Mouse (Mus musculus): ENCODE measurements around the gene Frmd8. TPM values are rescaled to one million over a fixed set of nuclear protein-coding genes. Genes with fewer than 3 reads are reported as not detected.
A peak's percentile ranks its signal among the peaks of the same experiment; 100 is the strongest.
"Not testable (repeated sequence)": the region's sequence is repeated elsewhere in the genome, so short reads cannot be mapped to it uniquely, and the experiment has no call there.

Gene Frmd8
- polyA plus RNA-seq, 1 experiment from 2014 or later, result 16.1 TPM

GRCm38 (mm10) chr19:5823266-5823839 lies 51.7 kb downstream of the Frmd8 start:
- Histone ChIP-seq H3K27me3 (replicated peaks) (no peaks in the 10 kb centered on the region), H3K4me3 (no peak overlapping the region), H3K36me3 (replicated peaks) (no peaks in the 10 kb centered on the region), H3K4me1 (peaks cover 19% of the 10 kb centered on the region), H3K27ac (no peak overlapping the region), H3K9ac (no peak overlapping the region), H3K4me2 (no peak overlapping the region), H3K9me3 (no peaks in the 10 kb centered on the region)
- ATAC-seq (replicated peaks), result no peak
- WGBS, result 20% methylated on average over 9 of the region's 9 CpGs

- 59% methylated on average over 7 of the region's 7 CpGs for WGBS
- Histone ChIP-seq H3K36me3 (replicated peaks) (no peaks in the 10 kb centered on the region), H3K4me3 (no peak overlapping the region), H3K27ac (no peak overlapping the region), H3K27me3 (replicated peaks) (no peaks in the 10 kb centered on the region), H3K9me3 (no peaks in the 10 kb centered on the region), H3K9ac (no peak overlapping the region), H3K4me2 (no peak overlapping the region), H3K4me1 (peaks cover 24% of the 10 kb centered on the region)
- ATAC-seq (replicated peaks), result no peak
Measured at GRCm38 (mm10) chr19:5822834-5823205, 52.3 kb downstream of the Frmd8 start.

GRCm38 (mm10) chr19:5822174-5822833 lies 52.8 kb downstream of the Frmd8 start:
- Histone ChIP-seq H3K4me1 (peaks cover 28% of the 10 kb centered on the region), H3K9ac (no peak overlapping the region), H3K4me3 (no peak overlapping the region), H3K4me2 (no peak overlapping the region), H3K27me3 (replicated peaks) (no peaks in the 10 kb centered on the region), H3K36me3 (replicated peaks) (no peaks in the 10 kb centered on the region), H3K9me3 (no peaks in the 10 kb centered on the region), H3K27ac (0 out of 2 replicates have a peak overlapping the region, but pooled peaks have one; percentile 15)
- no peak for ATAC-seq (replicated peaks)
- 45% methylated on average over 12 of the region's 12 CpGs for WGBS

GRCm38 (mm10) chr19:5821847-5822173 lies 53.3 kb downstream of the Frmd8 start:
- peaks cover 28% of the 10 kb centered on the region for H3K4me1 ChIP-seq
- H3K9me3 ChIP-seq, result no peaks in the 10 kb centered on the region
- no peak overlapping the region for H3K27ac ChIP-seq
- no peak overlapping the region for H3K9ac ChIP-seq
- ATAC-seq (replicated peaks), result no peak
- WGBS, result 85% methylated on average over 5 of the region's 5 CpGs
- H3K4me2 ChIP-seq, result no peak overlapping the region
- no peaks in the 10 kb centered on the region for H3K36me3 ChIP-seq (replicated peaks)
- no peak overlapping the region for H3K4me3 ChIP-seq
- no peaks in the 10 kb centered on the region for H3K27me3 ChIP-seq (replicated peaks)

GRCm38 (mm10) chr19:5819549-5819948 lies 55.5 kb downstream of the Frmd8 start:
- H3K36me3 ChIP-seq (replicated peaks), result no peaks in the 10 kb centered on the region
- 49% methylated on average over 12 of the region's 12 CpGs for WGBS
- ATAC-seq (replicated peaks), result no peak

GRCm38 (mm10) chr19:5818590-5818977 lies 56.5 kb downstream of the Frmd8 start:
- H3K4me2 ChIP-seq, result no peak overlapping the region

More at GRCm38 (mm10) chr19:5819549-5819948, 55.5 kb downstream of the Frmd8 start:
- H3K4me1 ChIP-seq, result peaks cover 28% of the 10 kb centered on the region
- no peak overlapping the region for H3K4me3 ChIP-seq
- H3K9ac ChIP-seq, result no peak overlapping the region
- H3K27me3 ChIP-seq (replicated peaks), result no peaks in the 10 kb centered on the region
- H3K4me2 ChIP-seq, result no peak overlapping the region
- H3K9me3 ChIP-seq, result no peaks in the 10 kb centered on the region
- no peak overlapping the region for H3K27ac ChIP-seq

GRCm38 (mm10) chr19:5817703-5818589 lies 57.1 kb downstream of the Frmd8 start:
- Histone ChIP-seq H3K36me3 (replicated peaks) (no peaks in the 10 kb centered on the region), H3K4me1 (peaks cover 22% of the 10 kb centered on the region), H3K9ac (peak overlapping the region; percentile 32), H3K4me2 (peak overlapping the region; percentile 47), H3K27me3 (replicated peaks) (no peaks in the 10 kb centered on the region), H3K27ac (peak overlapping the region; percentile 79), H3K9me3 (no peaks in the 10 kb centered on the region), H3K4me3 (peak overlapping the region; percentile 17; the same call in 1 of the 2 replicates)
- WGBS, result 23% methylated on average over 21 of the region's 21 CpGs
- peak; percentile 77 for ATAC-seq (replicated peaks)

More at GRCm38 (mm10) chr19:5818590-5818977, 56.5 kb downstream of the Frmd8 start:
- Histone ChIP-seq H3K36me3 (replicated peaks) (no peaks in the 10 kb centered on the region), H3K9ac (no peak overlapping the region), H3K27me3 (replicated peaks) (no peaks in the 10 kb centered on the region), H3K4me1 (peaks cover 28% of the 10 kb centered on the region), H3K27ac (no peak overlapping the region), H3K9me3 (no peaks in the 10 kb centered on the region), H3K4me3 (no peak overlapping the region)
- no peak; the same call in 1 of the 2 replicates for ATAC-seq (replicated peaks)
- WGBS, result 83% methylated on average over 6 of the region's 6 CpGs

- Histone ChIP-seq H3K27me3 (replicated peaks) (no peaks in the 10 kb centered on the region), H3K36me3 (replicated peaks) (no peaks in the 10 kb centered on the region), H3K4me3 (no peak overlapping the region), H3K4me1 (peaks cover 32% of the 10 kb centered on the region), H3K27ac (no peak overlapping the region), H3K4me2 (no peak overlapping the region), H3K9me3 (no peaks in the 10 kb centered on the region), H3K9ac (no peak overlapping the region)
- ATAC-seq (replicated peaks), result no peak
- 74% methylated on average over 4 of the region's 4 CpGs for WGBS
Measured at GRCm38 (mm10) chr19:5815928-5816327, 59.1 kb downstream of the Frmd8 start.

GRCm38 (mm10) chr19:5815010-5815409 lies 60.1 kb downstream of the Frmd8 start:
- Histone ChIP-seq H3K4me3 (no peak overlapping the region), H3K4me1 (peaks cover 41% of the 10 kb centered on the region), H3K9me3 (no peaks in the 10 kb centered on the region), H3K9ac (no peak overlapping the region), H3K27me3 (replicated peaks) (no peaks in the 10 kb centered on the region), H3K27ac (0 out of 2 replicates have a peak overlapping the region, but pooled peaks have one; percentile 25), H3K36me3 (replicated peaks) (no peaks in the 10 kb centered on the region), H3K4me2 (no peak overlapping the region)
- 92% methylated on average over 7 of the region's 7 CpGs for WGBS
- no peak for ATAC-seq (replicated peaks)

GRCm38 (mm10) chr19:5814048-5814447 lies 61.0 kb downstream of the Frmd8 start:
- not testable (repeated sequence) for H3K27me3 ChIP-seq (replicated peaks); H3K27ac ChIP-seq; H3K9me3 ChIP-seq; H3K9ac ChIP-seq; ATAC-seq (replicated peaks); H3K4me3 ChIP-seq; H3K4me2 ChIP-seq; H3K36me3 ChIP-seq (replicated peaks)
- WGBS, result 29% methylated on average over 1 of the region's 1 CpGs
- peaks cover 46% of the 10 kb centered on the region for H3K4me1 ChIP-seq

- no peak overlapping the region for H3K4me2 ChIP-seq
- no peak for ATAC-seq (replicated peaks)
- no peaks in the 10 kb centered on the region for H3K27me3 ChIP-seq (replicated peaks)
- H3K36me3 ChIP-seq (replicated peaks), result no peaks in the 10 kb centered on the region
- no peak overlapping the region for H3K9ac ChIP-seq
- H3K9me3 ChIP-seq, result no peaks in the 10 kb centered on the region
- H3K4me1 ChIP-seq, result peaks cover 46% of the 10 kb centered on the region
- WGBS, result 93% methylated on average over 3 of the region's 3 CpGs
- H3K4me3 ChIP-seq, result no peak overlapping the region
- peak overlapping the region; percentile 92 for H3K27ac ChIP-seq
Measured at GRCm38 (mm10) chr19:5813567-5813966, 61.5 kb downstream of the Frmd8 start.

- Histone ChIP-seq H3K36me3 (replicated peaks) (no peaks in the 10 kb centered on the region), H3K9ac (no peak overlapping the region)
Measured at GRCm38 (mm10) chr19:5811771-5812504, 63.1 kb downstream of the Frmd8 start.

More at GRCm38 (mm10) chr19:5811771-5812504, 63.1 kb downstream of the Frmd8 start:
- no peaks in the 10 kb centered on the region for H3K9me3 ChIP-seq
- H3K27ac ChIP-seq, result peak overlapping the region; percentile 92
- ATAC-seq (replicated peaks), result peak; percentile 96
- 39% methylated on average over 7 of the region's 7 CpGs for WGBS
- no peak overlapping the region for H3K4me3 ChIP-seq
- peak overlapping the region; percentile 33 for H3K4me2 ChIP-seq
- H3K4me1 ChIP-seq, result peaks cover 36% of the 10 kb centered on the region
- H3K27me3 ChIP-seq (replicated peaks), result no peaks in the 10 kb centered on the region
